Mouse (Mus musculus) heart, embryonic 10.5 days (tissue): ENCODE measurements around the gene Stat4. TPM values are rescaled to one million over a fixed set of nuclear protein-coding genes. Genes with fewer than 3 reads are reported as not detected.
A peak's percentile ranks its signal among the peaks of the same experiment; 100 is the strongest.

Experiments used
- DNase-seq: peaks from one replicate; pipeline ENCODE4 v3.0.0-alpha.2; 2017; ENCODE audit warnings: low spot score
- H3K27ac ChIP-seq: fragments of 300-500 bp; sonication (generic); 2 replicates; pipeline ENCODE4 v1.5.1; 2016; ENCODE audit warnings: mild to moderate bottlenecking
- H3K27me3 ChIP-seq: fragments of 300-500 bp; sonication (generic); 2 replicates; pipeline ENCODE4 v1.6.1; 2016; ENCODE audit warnings: mild to moderate bottlenecking; ENCODE audit not compliant: poor library complexity, insufficient read depth, severe bottlenecking
- H3K36me3 ChIP-seq: fragments of 300-500 bp; sonication (generic); 2 replicates; pipeline ENCODE4 v1.6.1; 2016; ENCODE audit warnings: mild to moderate bottlenecking, moderate library complexity
- H3K4me1 ChIP-seq: fragments of 300-500 bp; sonication (generic); 2 replicates; pipeline ENCODE4 v1.6.1; 2016; ENCODE audit warnings: mild to moderate bottlenecking
- H3K4me3 ChIP-seq: fragments of 300-500 bp; sonication (generic); 2 replicates; pipeline ENCODE4 v1.5.1; 2016; ENCODE audit warnings: mild to moderate bottlenecking, moderate library complexity
- H3K9me3 ChIP-seq: fragments of 300-500 bp; sonication (generic); 2 replicates; pipeline ENCODE4 v1.6.1; 2016; ENCODE audit warnings: mild to moderate bottlenecking, moderate library complexity
- WGBS: fragments of 180-500 bp; shearing (Covaris S2); methylation state at CpG from one replicate; pipeline ENCODE4 v1.1.7; 2016; 5-methylcytosine and 5-hydroxymethylcytosine counted together
- polyA plus RNA-seq: library from polyadenylated mRNA; unstranded; fragments of >200 nt; fragmentation: Nextera tagmentation; extraction: Ambion mirVana; gene quantifications from 2 replicates; pipeline ENCODE4 v1.2.1, GENCODE M21; 2016

Gene Stat4
- polyA plus RNA-seq, 1 experiment from 2014 or later: 0.99 TPM

- H3K4me1 ChIP-seq: no peaks in the 10 kb centered on the region
- 5% methylated on average over 37 of the region's 37 CpGs for WGBS
- H3K36me3 ChIP-seq: peaks cover 3% of the 10 kb centered on the region; the same call in 1 of the 2 replicates
- peak within 1 kb of the TSS; percentile 93 for H3K4me3 ChIP-seq
- H3K27ac ChIP-seq: peak within 1 kb of the TSS; percentile 88
- no peaks in the 10 kb centered on the region for H3K9me3 ChIP-seq
- DNase-seq: peak; percentile 96
- no peaks in the 10 kb centered on the region for H3K27me3 ChIP-seq
These were observed 132.1 kb downstream of the Stat4 start, which contains the start of gene Stat1 for GRCm38 (mm10) chr1:52118860-52119591. Gene Stat1, plus strand, starts transcription at chr1:52119440.

- Histone ChIP-seq H3K27ac (peak overlapping the region; percentile 88; the same call in 1 of the 2 replicates), H3K27me3 (no peaks in the 10 kb centered on the region), H3K36me3 (peaks cover 3% of the 10 kb centered on the region; the same call in 1 of the 2 replicates), H3K9me3 (no peaks in the 10 kb centered on the region), H3K4me1 (no peaks in the 10 kb centered on the region), H3K4me3 (peak overlapping the region; percentile 93)
- WGBS: under 1% methylated on average over 20 of the region's 20 CpGs
- no peak for DNase-seq
These were observed 132.7 kb downstream of the Stat4 start for GRCm38 (mm10) chr1:52119691-52120090.

GRCm38 (mm10) chr1:52120191-52120590, 133.2 kb downstream of the Stat4 start:
- peak overlapping the region; percentile 93 for H3K4me3 ChIP-seq
- H3K27ac ChIP-seq: no peak overlapping the region; the same call in 1 of the 2 replicates
- no peaks in the 10 kb centered on the region for H3K9me3 ChIP-seq
- H3K36me3 ChIP-seq: peaks cover 3% of the 10 kb centered on the region; the same call in 1 of the 2 replicates
- no peaks in the 10 kb centered on the region for H3K27me3 ChIP-seq
- H3K4me1 ChIP-seq: no peaks in the 10 kb centered on the region
- no peak for DNase-seq
- 28% methylated on average over 10 of the region's 10 CpGs for WGBS

- no peaks in the 10 kb centered on the region for H3K27me3 ChIP-seq
- no peaks in the 10 kb centered on the region for H3K9me3 ChIP-seq
- 84% methylated on average over 3 of the region's 3 CpGs for WGBS
- H3K4me3 ChIP-seq: no peak overlapping the region
- no peak overlapping the region for H3K27ac ChIP-seq
- no peak for DNase-seq
- peaks cover 11% of the 10 kb centered on the region for H3K36me3 ChIP-seq
- no peaks in the 10 kb centered on the region for H3K4me1 ChIP-seq
These were observed 134.1 kb downstream of the Stat4 start for GRCm38 (mm10) chr1:52121052-52121451.

- Histone ChIP-seq H3K27ac (no peak overlapping the region), H3K9me3 (no peaks in the 10 kb centered on the region), H3K4me1 (no peaks in the 10 kb centered on the region), H3K27me3 (no peaks in the 10 kb centered on the region), H3K36me3 (peaks cover 31% of the 10 kb centered on the region), H3K4me3 (no peak overlapping the region)
- no peak for DNase-seq
- 55% methylated on average over 3 of the region's 3 CpGs for WGBS
These were observed 137.9 kb downstream of the Stat4 start for GRCm38 (mm10) chr1:52124818-52125217.

- Histone ChIP-seq H3K36me3 (peaks cover 31% of the 10 kb centered on the region), H3K27me3 (no peaks in the 10 kb centered on the region), H3K9me3 (no peaks in the 10 kb centered on the region), H3K4me1 (no peaks in the 10 kb centered on the region), H3K27ac (no peak overlapping the region), H3K4me3 (no peak overlapping the region)
- DNase-seq: no peak
- WGBS: 91% methylated on average over 6 of the region's 6 CpGs
These were observed 140.4 kb downstream of the Stat4 start for GRCm38 (mm10) chr1:52127350-52127749.

GRCm38 (mm10) chr1:52129794-52130193, 142.8 kb downstream of the Stat4 start:
- H3K27me3 ChIP-seq: no peaks in the 10 kb centered on the region
- H3K4me3 ChIP-seq: no peak overlapping the region
- H3K36me3 ChIP-seq: peaks cover 31% of the 10 kb centered on the region
- WGBS: 55% methylated on average over 6 of the region's 6 CpGs
- no peak for DNase-seq
- H3K4me1 ChIP-seq: no peaks in the 10 kb centered on the region
- no peak overlapping the region for H3K27ac ChIP-seq
- no peaks in the 10 kb centered on the region for H3K9me3 ChIP-seq

GRCm38 (mm10) chr1:52131787-52132377, 144.9 kb downstream of the Stat4 start:
- whole genome bisulfite sequencing: 80% methylated on average over 11 of the region's 11 CpGs

GRCm38 (mm10) chr1:52133254-52133653, 146.3 kb downstream of the Stat4 start:
- no peaks in the 10 kb centered on the region for H3K9me3 ChIP-seq
- H3K27ac ChIP-seq: no peak overlapping the region
- peaks cover 16% of the 10 kb centered on the region; the same call in 1 of the 2 replicates for H3K36me3 ChIP-seq
- 86% methylated on average over 8 of the region's 8 CpGs for WGBS
- H3K4me3 ChIP-seq: no peak overlapping the region
- peaks cover 3% of the 10 kb centered on the region; the same call in 1 of the 2 replicates for H3K4me1 ChIP-seq
- no peak for DNase-seq
- no peaks in the 10 kb centered on the region for H3K27me3 ChIP-seq

More at GRCm38 (mm10) chr1:52131787-52132377, 144.9 kb downstream of the Stat4 start:
- Histone ChIP-seq H3K27ac (no peak overlapping the region), H3K36me3 (peaks cover 20% of the 10 kb centered on the region), H3K27me3 (no peaks in the 10 kb centered on the region), H3K4me3 (no peak overlapping the region), H3K9me3 (no peaks in the 10 kb centered on the region), H3K4me1 (no peaks in the 10 kb centered on the region)
- no peak for DNase-seq

GRCm38 (mm10) chr1:52137292-52137691, 150.3 kb downstream of the Stat4 start:
- 72% methylated on average over 16 of the region's 16 CpGs for WGBS
- Histone ChIP-seq H3K9me3 (no peaks in the 10 kb centered on the region), H3K27me3 (no peaks in the 10 kb centered on the region), H3K27ac (no peak overlapping the region), H3K4me1 (peaks cover 15% of the 10 kb centered on the region), H3K4me3 (no peak overlapping the region), H3K36me3 (peaks cover 18% of the 10 kb centered on the region; the same call in 1 of the 2 replicates)
- DNase-seq: no peak

- no peak for DNase-seq
- Histone ChIP-seq H3K27ac (no peak overlapping the region), H3K4me3 (no peak overlapping the region), H3K36me3 (peaks cover 21% of the 10 kb centered on the region), H3K9me3 (no peaks in the 10 kb centered on the region), H3K4me1 (peaks cover 25% of the 10 kb centered on the region), H3K27me3 (no peaks in the 10 kb centered on the region)
- 85% methylated on average over 9 of the region's 9 CpGs for WGBS
These were observed 153.6 kb downstream of the Stat4 start for GRCm38 (mm10) chr1:52140534-52140933.

- Histone ChIP-seq H3K36me3 (peaks cover 17% of the 10 kb centered on the region), H3K4me3 (no peak overlapping the region), H3K9me3 (no peaks in the 10 kb centered on the region), H3K27ac (peak overlapping the region; percentile 63), H3K4me1 (peaks cover 25% of the 10 kb centered on the region), H3K27me3 (no peaks in the 10 kb centered on the region)
- no peak for DNase-seq
- WGBS: 42% methylated on average over 3 of the region's 3 CpGs
These were observed 154.5 kb downstream of the Stat4 start for GRCm38 (mm10) chr1:52141482-52141881.

- Histone ChIP-seq H3K36me3 (peaks cover 16% of the 10 kb centered on the region), H3K27me3 (no peaks in the 10 kb centered on the region), H3K4me1 (peaks cover 25% of the 10 kb centered on the region), H3K4me3 (no peak overlapping the region), H3K27ac (peak overlapping the region; percentile 63), H3K9me3 (no peaks in the 10 kb centered on the region)
- DNase-seq: no peak
- 71% methylated on average over 4 of the region's 4 CpGs for WGBS
These were observed 155.2 kb downstream of the Stat4 start for GRCm38 (mm10) chr1:52142117-52142516.
